Mouse (Mus musculus): ENCODE results near the gene Wdpcp. TPM values are rescaled to one million over a fixed set of nuclear protein-coding genes. Genes with fewer than 3 reads are reported as not detected.
"Not testable (repeated sequence)": the region's sequence is repeated elsewhere in the genome, so short reads cannot be mapped to it uniquely, and the experiment has no call there.

Gene Wdpcp
- polyA plus RNA-seq (2014; fragmentation: Nextera tagmentation; extraction: Ambion mirVana): 10.1 and 10.7 TPM in 2 replicates

DNA sequence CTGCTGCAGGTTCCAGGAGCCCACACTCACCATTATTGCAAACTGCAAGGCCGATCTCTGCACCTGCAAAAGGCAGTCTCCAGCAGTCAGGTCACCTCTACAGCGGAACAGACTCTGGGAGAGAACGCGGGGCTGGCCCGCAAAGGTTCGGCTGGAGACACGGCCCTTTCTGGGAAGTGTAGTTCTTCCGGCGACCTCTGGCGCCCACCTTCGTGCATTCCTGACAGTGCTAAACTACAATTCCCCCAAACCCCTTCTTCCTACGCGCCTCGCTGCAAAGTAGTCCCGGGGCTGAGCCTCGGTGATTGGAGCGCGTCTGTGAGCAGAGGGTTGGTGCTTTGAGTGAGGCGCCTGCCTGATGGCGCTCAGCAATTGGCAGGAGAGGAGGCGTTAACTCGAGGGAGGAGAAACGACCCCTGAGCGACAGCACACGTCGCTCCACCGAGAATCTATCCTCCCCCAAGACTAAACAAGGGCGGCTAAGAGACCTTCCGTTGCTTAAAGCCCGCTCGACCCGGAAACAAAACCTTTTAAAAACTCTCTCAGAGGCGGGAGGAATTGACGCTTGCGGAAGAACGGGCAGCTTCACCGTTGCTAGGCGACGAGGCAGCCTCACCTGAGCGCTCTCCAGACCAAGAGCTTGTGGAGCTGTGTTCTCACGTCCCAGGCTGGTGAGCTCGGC, at the start of gene Wdpcp, which contains the start of gene Mdh1:
Gene Wdpcp, plus strand, starts transcription at position 536 of the 682 bp plus-strand sequence.
Gene Mdh1, minus strand, starts transcription at position 668 of the 682 bp plus-strand sequence.
- Histone ChIP-seq H3K9me3 (ENCODE audit: low read depth, low read length) (no peaks in the 10 kb centered on the region), H3K9ac (peak within 1 kb of the TSS; percentile 75), H3K36me3 (ENCODE audit: insufficient read depth) (no peaks in the 10 kb centered on the region), H3K4me3 (ENCODE audit: low read depth, low read length) (peak within 1 kb of the TSS; percentile 84), H3K4me2 (peak within 1 kb of the TSS; percentile 70), H3K27ac (ENCODE audit: low read depth) (peak within 1 kb of the TSS; percentile 76; the same call in 1 of the 2 replicates), H3K4me1 (ENCODE audit: insufficient read depth) (no peaks in the 10 kb centered on the region), H3K27me3 (ENCODE audit: insufficient read depth, low read length) (no peaks in the 10 kb centered on the region)
- peak; percentile 99 for ATAC-seq (ENCODE audit: insufficient read depth)
- WGBS: under 1% methylated on average over 42 of the region's 42 CpGs
- peak; percentile 98 for DNase-seq
- peak; percentile 57 for TF ChIP-seq CTCF (IDR thresholded peaks at IDR 0.05; ENCODE audit: low read depth)

DNA sequence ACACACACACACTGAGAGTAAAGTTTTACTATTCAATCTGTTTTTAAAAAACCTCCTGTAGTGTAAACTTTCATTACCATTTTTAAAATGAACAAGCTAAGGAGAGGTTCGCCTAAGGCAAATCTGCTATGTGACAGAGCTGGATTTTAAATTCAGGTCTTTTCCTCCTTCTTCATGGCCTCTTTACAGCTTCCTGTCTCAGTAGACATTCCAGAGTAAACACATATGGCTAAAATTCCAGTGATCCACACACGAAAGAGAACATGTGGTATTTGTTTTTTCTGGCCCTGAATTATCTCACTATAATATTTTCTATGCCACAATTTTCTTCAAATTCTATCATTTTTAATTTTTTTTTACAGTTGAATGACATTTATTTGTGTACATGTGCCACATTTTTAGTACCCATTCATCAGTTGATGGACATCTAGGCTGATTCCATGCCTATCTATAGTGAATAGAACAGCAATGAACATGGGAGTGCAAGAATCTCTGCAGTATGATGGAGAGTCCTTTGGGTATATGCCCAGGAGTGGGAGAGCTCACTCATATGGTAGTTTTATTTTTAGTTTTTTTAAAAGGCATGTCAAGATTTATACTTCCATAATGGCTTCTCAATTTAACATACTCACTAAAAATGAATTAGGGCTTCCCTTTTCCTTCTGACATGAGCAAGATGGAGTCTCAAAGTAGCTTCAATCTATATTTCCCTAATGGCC, 43.2 kb upstream of the Wdpcp start:
- Histone ChIP-seq H3K9ac (no peak overlapping the region), H3K4me2 (no peak overlapping the region), H3K27ac (ENCODE audit: low read depth) (no peak overlapping the region), H3K4me1 (ENCODE audit: insufficient read depth) (no peaks in the 10 kb centered on the region), H3K9me3 (ENCODE audit: low read depth, low read length) (no peaks in the 10 kb centered on the region), H3K4me3 (ENCODE audit: low read depth, low read length) (no peak overlapping the region), H3K36me3 (ENCODE audit: insufficient read depth) (no peaks in the 10 kb centered on the region), H3K27me3 (ENCODE audit: insufficient read depth, low read length) (no peaks in the 10 kb centered on the region)
- ATAC-seq (ENCODE audit: insufficient read depth) (no peak), DNase-seq (peak; percentile 4)
- no peak for TF ChIP-seq CTCF (IDR thresholded peaks at IDR 0.05; ENCODE audit: low read depth)
- WGBS: 39% methylated on average over 2 of the region's 2 CpGs

DNA sequence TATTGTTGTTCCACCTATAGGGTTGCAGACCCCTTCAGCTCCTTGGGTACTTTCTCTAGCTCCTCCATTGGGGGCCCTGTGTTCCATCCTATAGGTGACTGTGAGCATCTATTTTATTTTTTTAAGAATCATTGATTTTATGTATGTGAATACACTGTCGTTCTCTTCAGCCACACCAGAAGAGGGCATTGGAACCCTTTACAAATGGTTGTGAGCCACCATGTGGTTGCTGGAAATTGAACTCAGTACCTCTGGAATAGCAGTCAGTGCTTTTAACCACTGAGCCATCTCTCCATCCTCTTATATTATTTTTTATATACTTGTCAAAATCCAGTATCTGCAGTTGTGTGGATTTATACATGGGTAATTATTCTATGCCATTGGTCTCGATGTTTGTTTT, 41.2 kb upstream of the Wdpcp start:
- not testable (repeated sequence) for H3K4me3 ChIP-seq (ENCODE audit: low read depth, low read length); H3K4me2 ChIP-seq; H3K36me3 ChIP-seq (ENCODE audit: insufficient read depth); H3K9ac ChIP-seq; H3K4me1 ChIP-seq (ENCODE audit: insufficient read depth); H3K27me3 ChIP-seq (ENCODE audit: insufficient read depth, low read length); H3K9me3 ChIP-seq (ENCODE audit: low read depth, low read length); H3K27ac ChIP-seq (ENCODE audit: low read depth); ATAC-seq (ENCODE audit: insufficient read depth); DNase-seq
- WGBS: 82% methylated on average over 2 of the region's 2 CpGs

DNA sequence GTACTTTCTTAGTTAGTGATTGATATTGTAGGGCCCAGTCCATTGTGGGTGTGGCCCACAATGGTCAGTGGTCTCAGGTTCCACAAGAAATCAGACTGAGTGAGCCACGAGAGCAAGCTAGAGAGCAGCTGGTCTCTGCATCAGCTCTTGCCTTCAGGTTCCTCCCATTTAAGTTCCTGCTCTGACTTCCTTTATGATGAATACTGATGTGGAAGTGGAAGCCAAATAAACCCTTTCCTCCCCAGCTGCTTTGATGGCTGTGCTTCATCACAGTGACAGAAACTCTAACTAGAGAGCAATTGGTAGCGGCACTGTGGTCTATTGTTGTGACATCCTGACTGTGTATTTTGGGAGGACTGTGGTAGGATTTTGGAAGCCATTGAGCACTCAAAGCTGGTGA, 32.0 kb upstream of the Wdpcp start:
- H3K4me3 ChIP-seq (ENCODE audit: low read depth, low read length): no peak overlapping the region
- TF ChIP-seq CTCF (IDR thresholded peaks at IDR 0.05; ENCODE audit: low read depth): no peak
- no peaks in the 10 kb centered on the region for H3K4me1 ChIP-seq (ENCODE audit: insufficient read depth)
- no peak overlapping the region for H3K9ac ChIP-seq
- DNase-seq: peak; percentile 13
- no peak overlapping the region for H3K4me2 ChIP-seq
- no peak overlapping the region for H3K27ac ChIP-seq (ENCODE audit: low read depth)
- no peaks in the 10 kb centered on the region for H3K27me3 ChIP-seq (ENCODE audit: insufficient read depth, low read length)
- H3K9me3 ChIP-seq (ENCODE audit: low read depth, low read length): no peaks in the 10 kb centered on the region
- no peak for ATAC-seq (ENCODE audit: insufficient read depth)
- H3K36me3 ChIP-seq (ENCODE audit: insufficient read depth): no peaks in the 10 kb centered on the region
- WGBS: 38% methylated on average over 2 of the region's 2 CpGs

DNA sequence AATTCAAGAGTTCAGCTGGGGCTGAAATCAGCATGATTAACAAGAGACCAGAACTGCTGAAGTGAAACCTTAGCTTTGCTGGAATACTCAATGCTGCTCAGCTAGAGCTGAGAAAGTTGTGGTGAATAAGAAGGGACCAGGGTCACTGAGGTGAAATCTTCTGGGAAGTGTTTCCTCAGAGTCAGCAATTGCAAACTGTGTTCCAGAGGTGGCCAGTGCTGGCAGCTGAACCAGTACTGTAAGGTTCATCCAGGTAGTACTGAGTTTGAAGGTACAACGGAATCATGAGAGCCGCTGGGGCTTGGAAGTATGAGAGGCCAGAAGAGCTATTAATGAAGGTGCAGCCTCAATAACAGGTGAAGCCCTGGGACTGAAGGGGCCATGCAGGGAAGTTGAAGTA, 31.4 kb upstream of the Wdpcp start:
- no peak for TF ChIP-seq CTCF (IDR thresholded peaks at IDR 0.05; ENCODE audit: low read depth)
- 94% methylated on average over 2 of the region's 2 CpGs for WGBS
- DNase-seq (no peak), ATAC-seq (ENCODE audit: insufficient read depth) (no peak)
- Histone ChIP-seq H3K9ac (no peak overlapping the region), H3K4me2 (no peak overlapping the region), H3K4me3 (ENCODE audit: low read depth, low read length) (no peak overlapping the region), H3K36me3 (ENCODE audit: insufficient read depth) (no peaks in the 10 kb centered on the region), H3K27me3 (ENCODE audit: insufficient read depth, low read length) (no peaks in the 10 kb centered on the region), H3K27ac (ENCODE audit: low read depth) (no peak overlapping the region), H3K9me3 (ENCODE audit: low read depth, low read length) (no peaks in the 10 kb centered on the region), H3K4me1 (ENCODE audit: insufficient read depth) (no peaks in the 10 kb centered on the region)

DNA sequence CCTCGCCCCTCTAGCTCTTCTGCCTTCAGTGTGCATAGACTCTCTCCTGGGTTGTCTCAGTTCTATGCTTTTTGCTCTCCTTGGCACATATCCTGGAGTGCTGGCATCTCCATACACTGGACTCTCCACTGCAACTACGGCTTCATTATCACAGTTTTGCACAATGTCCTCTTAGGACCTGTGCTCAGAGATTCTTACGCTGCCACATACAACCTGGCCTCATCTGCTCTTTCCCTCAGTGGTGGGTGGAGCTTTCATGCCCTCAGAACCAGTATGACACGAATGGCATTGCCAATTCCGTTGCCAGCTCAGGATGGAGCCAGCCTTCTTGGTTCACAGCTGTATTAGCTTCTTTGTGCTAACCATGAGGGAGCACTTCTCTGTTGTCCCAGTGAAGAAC, 29.3 kb upstream of the Wdpcp start:
- Histone ChIP-seq H3K4me2 (no peak overlapping the region), H3K27me3 (ENCODE audit: insufficient read depth, low read length) (no peaks in the 10 kb centered on the region), H3K36me3 (ENCODE audit: insufficient read depth) (no peaks in the 10 kb centered on the region), H3K9ac (no peak overlapping the region), H3K4me3 (ENCODE audit: low read depth, low read length) (no peak overlapping the region), H3K4me1 (ENCODE audit: insufficient read depth) (no peaks in the 10 kb centered on the region), H3K9me3 (ENCODE audit: low read depth, low read length) (no peaks in the 10 kb centered on the region), H3K27ac (ENCODE audit: low read depth) (no peak overlapping the region)
- no peak for TF ChIP-seq CTCF (IDR thresholded peaks at IDR 0.05; ENCODE audit: low read depth)
- ATAC-seq (ENCODE audit: insufficient read depth): no peak
- no peak for DNase-seq
- WGBS: 78% methylated on average over 5 of the region's 5 CpGs

DNA sequence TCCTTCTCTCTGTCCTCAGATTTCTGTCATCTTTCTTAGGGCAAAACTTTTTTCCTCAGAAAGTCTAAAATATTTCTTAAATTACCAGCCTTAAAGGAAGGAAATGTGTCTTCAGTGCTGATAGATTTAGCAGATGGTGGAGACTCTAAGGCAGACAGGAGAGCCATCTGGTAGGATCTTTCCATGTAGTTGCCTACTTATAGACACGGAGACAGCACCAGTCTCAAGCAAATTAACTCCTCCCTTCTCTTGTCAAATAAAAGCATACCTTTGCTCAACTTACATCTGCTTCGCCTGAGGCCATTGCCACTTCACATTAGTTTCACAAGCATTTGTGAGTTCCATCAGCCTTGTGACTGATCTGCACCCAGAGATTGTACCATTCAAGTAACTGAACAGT, 27.0 kb upstream of the Wdpcp start:
- H3K27ac ChIP-seq (ENCODE audit: low read depth): no peak overlapping the region
- DNase-seq (no peak), ATAC-seq (ENCODE audit: insufficient read depth) (no peak)
- H3K27me3 ChIP-seq (ENCODE audit: insufficient read depth, low read length): no peaks in the 10 kb centered on the region
- no peaks in the 10 kb centered on the region for H3K4me1 ChIP-seq (ENCODE audit: insufficient read depth)
- no peaks in the 10 kb centered on the region for H3K9me3 ChIP-seq (ENCODE audit: low read depth, low read length)
- no peaks in the 10 kb centered on the region for H3K36me3 ChIP-seq (ENCODE audit: insufficient read depth)
- H3K4me2 ChIP-seq: no peak overlapping the region
- H3K9ac ChIP-seq: no peak overlapping the region
- no peak for TF ChIP-seq CTCF (IDR thresholded peaks at IDR 0.05; ENCODE audit: low read depth)
- 45% methylated on average over 2 of the region's 2 CpGs for WGBS
- H3K4me3 ChIP-seq (ENCODE audit: low read depth, low read length): no peak overlapping the region
